9 mouse cellular contexts compared by ENCODE assay signal in the genomic region with DNA sequence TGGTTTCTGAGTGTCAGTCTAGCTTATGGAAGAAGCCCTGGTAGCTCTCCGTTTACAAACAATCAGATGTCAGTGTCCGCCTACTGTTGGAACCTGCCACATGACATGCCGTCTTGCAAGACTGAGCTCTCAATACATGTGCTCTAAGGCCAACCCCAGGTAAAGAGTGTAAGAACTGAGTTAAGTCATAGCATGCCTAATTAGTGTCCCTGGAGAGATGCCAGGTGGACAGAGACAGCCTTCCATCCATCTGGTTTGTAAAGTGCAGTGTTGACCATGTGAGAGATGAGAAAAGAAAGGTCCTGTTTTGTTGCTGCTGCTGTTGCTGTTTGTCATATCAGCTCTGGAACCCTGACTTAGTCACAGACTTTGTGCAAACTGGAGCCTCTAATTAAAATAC.
"Had no signal": no experiment of that assay in that cellular context is flagged by ENCODE, and none has a peak within 500 bp of the region (broad histone marks: within the 10 kb centered on the region; RNA-seq: fewer than 3 reads in every experiment).

No protein-coding gene starts in this region.

- DNase-seq: kidney, postnatal 36 days; layer of hippocampus, adult 9-11 months; layer of hippocampus, postnatal 36 days; liver; liver, embryonic 13.5 days; liver, postnatal 0 days; lung, postnatal 14 days; right cerebral cortex, postnatal 14 days; thymus, postnatal 4 days had no signal
